ENCODE assay signal across 31 mouse cellular contexts in genomic region chr10:26768943-26769342, GRCm38 (mm10).
"Had no signal": no experiment of that assay in that cellular context is flagged by ENCODE, and none has a peak within 500 bp of the region (broad histone marks: within the 10 kb centered on the region; RNA-seq: fewer than 3 reads in every experiment).

No protein-coding gene starts in this region.

- H3K4me3 ChIP-seq: limb, embryonic 10.5 days; limb, embryonic 12.5 days; limb, embryonic 13.5 days; limb, embryonic 15.5 days; liver, embryonic 12.5 days; liver, embryonic 13.5 days; liver, embryonic 15.5 days; lung, embryonic 15.5 days; midbrain, embryonic 10.5 days; midbrain, embryonic 12.5 days; midbrain, embryonic 13.5 days; midbrain, embryonic 15.5 days; myocyte had no signal

- H3K9me3 ChIP-seq: limb, embryonic 10.5 days; limb, embryonic 12.5 days; limb, embryonic 13.5 days; limb, embryonic 15.5 days; liver, embryonic 12.5 days; liver, embryonic 13.5 days; liver, embryonic 15.5 days; lung, embryonic 15.5 days; megakaryocyte, embryonic 14.5 days; midbrain, embryonic 10.5 days; midbrain, embryonic 12.5 days; midbrain, embryonic 13.5 days; midbrain, embryonic 15.5 days had no signal

- H3K36me3 ChIP-seq: limb, embryonic 10.5 days; limb, embryonic 12.5 days; limb, embryonic 13.5 days; limb, embryonic 15.5 days; liver, embryonic 12.5 days; liver, embryonic 13.5 days; liver, embryonic 15.5 days; lung, embryonic 15.5 days; midbrain, embryonic 10.5 days; midbrain, embryonic 12.5 days; midbrain, embryonic 13.5 days; midbrain, embryonic 15.5 days had no signal

- H3K9ac ChIP-seq: limb, embryonic 12.5 days; limb, embryonic 13.5 days; limb, embryonic 15.5 days; liver, embryonic 12.5 days; liver, embryonic 13.5 days; liver, embryonic 14.5 days; liver, embryonic 15.5 days; liver, postnatal 0 days; lung, embryonic 14.5 days; lung, embryonic 15.5 days; midbrain, embryonic 12.5 days; midbrain, embryonic 13.5 days; midbrain, embryonic 15.5 days had no signal

- H3K4me2 ChIP-seq: limb, embryonic 12.5 days; limb, embryonic 13.5 days; limb, embryonic 15.5 days; liver, embryonic 11.5 days; liver, embryonic 12.5 days; liver, embryonic 13.5 days; liver, embryonic 15.5 days; lung, embryonic 14.5 days; lung, embryonic 15.5 days; midbrain, embryonic 11.5 days; midbrain, embryonic 12.5 days; midbrain, embryonic 13.5 days; midbrain, embryonic 15.5 days had no signal

- H3K27me3 ChIP-seq: limb, embryonic 12.5 days; limb, embryonic 13.5 days; limb, embryonic 15.5 days; liver, embryonic 12.5 days; liver, embryonic 13.5 days; liver, embryonic 15.5 days; lung, embryonic 15.5 days; megakaryocyte, embryonic 14.5 days; midbrain, embryonic 12.5 days; midbrain, embryonic 13.5 days; midbrain, embryonic 15.5 days had no signal

- ATAC-seq: liver, embryonic 12.5 days; liver, postnatal 0 days; lung, postnatal 0 days; midbrain, embryonic 13.5 days; midbrain, embryonic 15.5 days; midbrain, embryonic 16.5 days had no signal

- H3K27ac ChIP-seq: limb, embryonic 10.5 days; limb, embryonic 12.5 days; limb, embryonic 13.5 days; limb, embryonic 15.5 days; liver, embryonic 12.5 days; liver, embryonic 13.5 days; liver, embryonic 14.5 days; liver, embryonic 15.5 days; lung, embryonic 15.5 days; macrophage; midbrain, embryonic 10.5 days; midbrain, embryonic 12.5 days; midbrain, embryonic 13.5 days; midbrain, embryonic 15.5 days had no signal

- DNase-seq: left cerebral cortex, postnatal 4 days; liver; liver, embryonic 13.5 days; liver, postnatal 0 days; lung, adult 18-20 months; lung, adult 2 months; lung, embryonic 14.5 days; lung, postnatal 10 days; lung, postnatal 14 days; lung, postnatal 36 days; lung, postnatal 4 days; midbrain, embryonic 14.5 days had no signal
